In genomic region chr3:126931884-126932506, GRCm38 (mm10) we compare ENCODE assay signal across 8 mouse cellular contexts.
DNase-seq lines count a peak whose midpoint lies in the region; ATAC-seq and TF ChIP-seq lines count a peak whose summit lies in the region.

No protein-coding gene starts in this region.

- no peaks in the 10 kb centered on the region for H3K4me1 ChIP-seq in forebrain, embryonic 14.5 days (ENCODE audit: control insufficient read depth, insufficient read depth, low read length)
- H3K4me1 ChIP-seq in forebrain, embryonic 12.5 days = no peaks in the 10 kb centered on the region
- H3K4me1 ChIP-seq in lung, adult 2 months (ENCODE audit: control insufficient read depth, insufficient read depth, low read length) = no peaks in the 10 kb centered on the region
- no peaks in the 10 kb centered on the region for H3K4me1 ChIP-seq in cortical plate, adult 2 months (ENCODE audit: control insufficient read depth, insufficient read depth, low read length)

- 73% methylated on average over 4 of the region's 4 CpGs for WGBS in forebrain, embryonic 14.5 days
- WGBS in forebrain, embryonic 12.5 days = 81% methylated on average over 4 of the region's 4 CpGs
- WGBS in lung, adult 2 months = 66% methylated on average over 4 of the region's 4 CpGs

- DNase-seq in forebrain, embryonic 14.5 days (ENCODE audit: low spot score) = peak; percentile 18
- no peak for DNase-seq in lung, adult 2 months
- DNase-seq in lung, adult 18-20 months = no peak
- DNase-seq in adrenal gland, postnatal 4 days (ENCODE audit: low spot score in 2 of 2) = no peak
- no peak for DNase-seq in layer of hippocampus, postnatal 36 days

- no peak overlapping the region for H3K27ac ChIP-seq in forebrain, embryonic 14.5 days (ENCODE audit: low read depth, low read length)
- H3K27ac ChIP-seq in forebrain, embryonic 12.5 days = no peak overlapping the region
- no peak overlapping the region for H3K27ac ChIP-seq in cortical plate, adult 2 months (ENCODE audit: insufficient read depth, low read length)

- peaks cover 83% of the 10 kb centered on the region for H3K36me3 ChIP-seq in forebrain, embryonic 14.5 days (ENCODE audit: control insufficient read depth, insufficient read depth, low read length)
- peaks cover 68% of the 10 kb centered on the region for H3K36me3 ChIP-seq in forebrain, embryonic 12.5 days (replicated peaks)

- no peaks in the 10 kb centered on the region for H3K9me3 ChIP-seq in forebrain, embryonic 14.5 days (replicated peaks; ENCODE audit: control insufficient read depth, low read length)
- H3K9me3 ChIP-seq in forebrain, embryonic 12.5 days = no peaks in the 10 kb centered on the region

- no peaks in the 10 kb centered on the region for H3K27me3 ChIP-seq in forebrain, embryonic 14.5 days (replicated peaks; ENCODE audit: control insufficient read depth, insufficient read depth, low read length)
- no peaks in the 10 kb centered on the region for H3K27me3 ChIP-seq in forebrain, embryonic 12.5 days

- peak; percentile 70; the same call in 1 of the 2 replicates for ATAC-seq in forebrain, embryonic 14.5 days
- ATAC-seq in forebrain, embryonic 12.5 days (ENCODE audit: low FRiP score) = no peak
- peak; percentile 61; the same call in 1 of the 2 replicates for ATAC-seq in monocyte, adult 5-6 weeks (replicated peaks; ENCODE audit: insufficient number of reproducible peaks, low FRiP score, low TSS enrichment, poor library complexity, severe bottlenecking)

- no peak overlapping the region for H3K4me2 ChIP-seq in forebrain, embryonic 14.5 days (ENCODE audit: low read length)
- no peak overlapping the region for H3K4me2 ChIP-seq in forebrain, embryonic 12.5 days

- no peak for TF ChIP-seq POLR2A in lung, adult 2 months (IDR thresholded peaks at IDR 0.05; ENCODE audit: borderline replicate concordance, extremely low read depth, low read depth, low read length)
- TF ChIP-seq POLR2A in cortical plate, adult 2 months (IDR thresholded peaks at IDR 0.05; ENCODE audit: extremely low read depth, insufficient read depth, low read length) = no peak

- TF ChIP-seq CTCF in lung, adult 2 months (IDR thresholded peaks at IDR 0.05; ENCODE audit: insufficient read depth, low read length) = peak; percentile 35
- peak; percentile 68 for TF ChIP-seq CTCF in cortical plate, adult 2 months (IDR thresholded peaks at IDR 0.05; ENCODE audit: extremely low read depth, insufficient read depth, low read length)

- no peak overlapping the region for H3K4me3 ChIP-seq in forebrain, embryonic 14.5 days (ENCODE audit: low read depth, low read length)
- H3K4me3 ChIP-seq in forebrain, embryonic 12.5 days (replicated peaks) = no peak overlapping the region
- no peak overlapping the region for H3K4me3 ChIP-seq in lung, adult 2 months (replicated peaks; ENCODE audit: extremely low read depth, low read depth, low read length)
- no peak overlapping the region for H3K4me3 ChIP-seq in cortical plate, adult 2 months (ENCODE audit: insufficient read depth, low read length)

- no peak overlapping the region for H3K9ac ChIP-seq in forebrain, embryonic 14.5 days (ENCODE audit: low read length)
- no peak overlapping the region for H3K9ac ChIP-seq in forebrain, embryonic 12.5 days
